13 mouse cellular contexts compared by ENCODE assay signal in genomic region chr15:103357817-103358216, GRCm38 (mm10). TPM values are rescaled to one million over a fixed set of nuclear protein-coding genes. Genes with fewer than 3 reads are reported as not detected.
DNase-seq lines count a peak whose midpoint lies in the region; ATAC-seq and TF ChIP-seq lines count a peak whose summit lies in the region.
"Had no signal": no experiment of that assay in that cellular context is flagged by ENCODE, and none has a peak within 500 bp of the region (broad histone marks: within the 10 kb centered on the region; RNA-seq: fewer than 3 reads in every experiment).

No protein-coding gene starts in this region.

- peak overlapping the region; percentile 99 for H3K27ac ChIP-seq in heart, embryonic 12.5 days (ENCODE audit: poor library complexity, severe bottlenecking)
- peak overlapping the region; percentile 87 for H3K27ac ChIP-seq in bone marrow macrophage, adult 2 months (ENCODE audit: insufficient read depth, low read depth, low read length)
- H3K27ac ChIP-seq in limb, embryonic 12.5 days, result no peak overlapping the region
- H3K27ac ChIP-seq: kidney, postnatal 0 days had no signal

- 75% methylated on average over 4 of the region's 4 CpGs for WGBS in heart, embryonic 12.5 days
- WGBS in limb, embryonic 12.5 days, result 77% methylated on average over 4 of the region's 4 CpGs

- DNase-seq in heart, adult 9 months (ENCODE audit: low spot score in 2 of 2), result no peak
- DNase-seq in 3T3-L1 (ENCODE audit: low read depth, low spot score), result peak; percentile 32
- no peak for DNase-seq in retina, embryonic 14.5 days (ENCODE audit: low spot score)
- DNase-seq in right cerebral cortex, postnatal 36 days (ENCODE audit: low spot score in 2 of 2), result no peak
- DNase-seq: cerebellum, adult 2 months; embryo, embryonic 11 days had no signal

- no peak for TF ChIP-seq POLR2A in bone marrow macrophage, adult 2 months (IDR thresholded peaks at IDR 0.05; ENCODE audit: borderline replicate concordance, low read depth, low read length)

- no peak for ATAC-seq in heart, embryonic 12.5 days (ENCODE audit: insufficient number of reproducible peaks, low FRiP score)
- no peak for ATAC-seq in limb, embryonic 12.5 days (ENCODE audit: insufficient number of reproducible peaks, insufficient read depth, low FRiP score, low TSS enrichment, low read depth)
- ATAC-seq: CD4-positive, CD25-positive, alpha-beta regulatory T cell, adult 4 months had no signal

- H3K9me3 ChIP-seq in heart, embryonic 12.5 days (replicated peaks), result no peaks in the 10 kb centered on the region
- no peaks in the 10 kb centered on the region for H3K9me3 ChIP-seq in limb, embryonic 12.5 days
- H3K9me3 ChIP-seq: hindbrain, embryonic 10.5 days had no signal

- no peak overlapping the region for H3K4me2 ChIP-seq in heart, embryonic 12.5 days
- H3K4me2 ChIP-seq in limb, embryonic 12.5 days, result no peak overlapping the region

- no peaks in the 10 kb centered on the region for H3K27me3 ChIP-seq in heart, embryonic 12.5 days (replicated peaks)
- H3K27me3 ChIP-seq in limb, embryonic 12.5 days, result no peaks in the 10 kb centered on the region

- H3K4me1 ChIP-seq in heart, embryonic 12.5 days (replicated peaks), result peaks cover 77% of the 10 kb centered on the region
- peaks cover 58% of the 10 kb centered on the region for H3K4me1 ChIP-seq in bone marrow macrophage, adult 2 months (ENCODE audit: control insufficient read depth, insufficient read depth, low read length)
- H3K4me1 ChIP-seq in limb, embryonic 12.5 days (replicated peaks), result peaks cover 22% of the 10 kb centered on the region

- peaks cover 67% of the 10 kb centered on the region for H3K36me3 ChIP-seq in heart, embryonic 12.5 days
- peaks cover 49% of the 10 kb centered on the region for H3K36me3 ChIP-seq in limb, embryonic 12.5 days

- no peak overlapping the region for H3K4me3 ChIP-seq in heart, embryonic 12.5 days
- H3K4me3 ChIP-seq in bone marrow macrophage, adult 2 months (ENCODE audit: insufficient read depth, low read length), result no peak overlapping the region
- H3K4me3 ChIP-seq in limb, embryonic 12.5 days (replicated peaks), result no peak overlapping the region
- H3K4me3 ChIP-seq: hindbrain, embryonic 10.5 days had no signal

- H3K9ac ChIP-seq in heart, embryonic 12.5 days, result peak overlapping the region; percentile 59
- H3K9ac ChIP-seq in limb, embryonic 12.5 days (replicated peaks), result peak overlapping the region; percentile 23; the same call in 1 of the 2 replicates

- TF ChIP-seq CTCF in bone marrow macrophage, adult 2 months (IDR thresholded peaks at IDR 0.05; ENCODE audit: low read depth, low read length), result no peak

RNA-seq across cellular contexts. Expression of gene Itga5, which starts 8.7 kb away (rescaled TPM):
- 111 and 115 TPM in 2 replicates for polyA plus RNA-seq in heart, embryonic 12.5 days (2016; fragmentation: Nextera tagmentation; extraction: Ambion mirVana)
- polyA plus RNA-seq in bone marrow macrophage, adult 2 months (2012; ENCODE audit: insufficient read depth, insufficient read length, missing spikeins), result 34.0 and 37.3 TPM in 2 replicates
- 45.1 and 50.5 TPM in 2 replicates for polyA plus RNA-seq in limb, embryonic 12.5 days (2016; fragmentation: Nextera tagmentation; extraction: Ambion mirVana)

RNA-seq across cellular contexts. Expression of gene Zfp385a, which starts 17.9 kb away (rescaled TPM):
- polyA plus RNA-seq in heart, embryonic 12.5 days (2016; fragmentation: Nextera tagmentation; extraction: Ambion mirVana), result 9.2 and 10.3 TPM in 2 replicates
- polyA plus RNA-seq in bone marrow macrophage, adult 2 months (2012; ENCODE audit: insufficient read depth, insufficient read length, missing spikeins), result 73.0 and 86.1 TPM in 2 replicates
- polyA plus RNA-seq in limb, embryonic 12.5 days (2016; fragmentation: Nextera tagmentation; extraction: Ambion mirVana), result 11.2 and 13.3 TPM in 2 replicates
- polyA plus RNA-seq: CD4-positive, CD25-positive, alpha-beta regulatory T cell, adult 4 months had no signal

RNA-seq across cellular contexts. Expression of gene Gpr84, which starts 47.4 kb away (rescaled TPM):
- polyA plus RNA-seq in heart, embryonic 12.5 days (2016; fragmentation: Nextera tagmentation; extraction: Ambion mirVana), result 0.17 and 0.29 TPM in 2 replicates
- 1.4 and 2.7 TPM in 2 replicates for polyA plus RNA-seq in bone marrow macrophage, adult 2 months (2012; ENCODE audit: insufficient read depth, insufficient read length, missing spikeins)
- 0.31 and 0.44 TPM in 2 replicates for polyA plus RNA-seq in limb, embryonic 12.5 days (2016; fragmentation: Nextera tagmentation; extraction: Ambion mirVana)
- polyA plus RNA-seq: CD4-positive, CD25-positive, alpha-beta regulatory T cell, adult 4 months; forebrain, embryonic 11.5 days had no signal
